Mouse (Mus musculus) myocyte (in vitro differentiated cells): Measurements from ENCODE around the gene Epha4.

Experiments used
- CEBPB ChIP-seq: IDR thresholded peaks from 2 replicates; pipeline ENCODE4 v1.6.1; 2011; ENCODE audit warnings: mild to moderate bottlenecking, moderate library complexity; ENCODE audit not compliant: poor library complexity, insufficient read depth, severe bottlenecking
- MAX ChIP-seq: IDR thresholded peaks from one replicate; pipeline ENCODE4 v1.6.1; 2011; ENCODE audit warnings: low read depth, mild to moderate bottlenecking, control low read depth
- MYOD1 ChIP-seq, 3 experiments: IDR thresholded peaks; one replicate each; pipeline ENCODE4 v1.6.1; 2011; ENCODE audit warnings: control low read depth in 2 of 3, low read depth in 2 of 3, mild to moderate bottlenecking in 2 of 3, moderate library complexity in 1 of 3; ENCODE audit not compliant: insufficient read length in 2 of 3, control insufficient read depth in 1 of 3
- MYOG ChIP-seq, 3 experiments: IDR thresholded peaks; one replicate each; pipeline ENCODE4 v1.6.1; 2011; ENCODE audit warnings: control low read depth in 2 of 3, low read depth in 2 of 3, mild to moderate bottlenecking in 2 of 3; ENCODE audit not compliant: insufficient read length in 2 of 3, control insufficient read depth in 1 of 3, insufficient read depth in 1 of 3
- POLR2A ChIP-seq: IDR thresholded peaks from one replicate; pipeline ENCODE4 v1.6.1; 2011; ENCODE audit warnings: low read depth, mild to moderate bottlenecking, control low read depth, moderate library complexity; ENCODE audit not compliant: insufficient read length
- POLR2AphosphoS2 ChIP-seq: IDR thresholded peaks from one replicate; pipeline ENCODE4 v1.6.1; 2011; ENCODE audit warnings: low read depth, control low read depth; ENCODE audit not compliant: insufficient read length
- SRF ChIP-seq: IDR thresholded peaks from one replicate; pipeline ENCODE4 v1.6.1; 2011; ENCODE audit warnings: low read depth; ENCODE audit not compliant: control insufficient read depth, insufficient read length
- TCF12 ChIP-seq: IDR thresholded peaks from one replicate; pipeline ENCODE4 v1.6.1; 2011; ENCODE audit warnings: mild to moderate bottlenecking, control low read depth; ENCODE audit not compliant: poor library complexity, insufficient read depth, severe bottlenecking
- USF1 ChIP-seq: IDR thresholded peaks from one replicate; pipeline ENCODE4 v1.6.1; 2011; ENCODE audit warnings: low read depth, mild to moderate bottlenecking, control low read depth, moderate library complexity

DNA sequence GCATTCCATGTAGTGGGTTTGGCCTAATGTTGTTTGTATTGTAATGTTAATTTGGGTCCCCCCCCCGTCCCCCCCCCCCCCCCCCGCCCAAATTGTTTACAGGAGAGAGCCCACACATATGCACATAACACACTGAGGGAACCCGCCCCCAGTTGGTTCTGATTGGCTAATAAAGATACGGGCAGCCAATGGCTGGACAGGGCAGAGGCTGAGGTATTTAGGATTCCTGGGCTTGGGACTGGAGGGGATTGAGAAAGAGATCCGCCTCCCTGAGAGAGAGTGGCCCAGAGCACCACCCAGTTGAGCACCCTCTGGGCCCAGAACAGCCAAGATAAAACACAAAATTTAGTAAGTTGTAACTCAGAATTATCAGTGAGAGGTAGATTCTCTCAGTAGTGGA lies 140.8 kb downstream of the Epha4 start:
- TF ChIP-seq POLR2A (no peak), USF1 (no peak), POLR2AphosphoS2 (no peak), CEBPB (no peak), MAX (no peak), TCF12 (no peak), MYOG (IDR thresholded peaks at IDR 0.05; ENCODE audit: control insufficient read depth in 1 of 3, insufficient read depth in 1 of 3, insufficient read length in 2 of 3, low read depth in 2 of 3) (no peak), MYOD1 (IDR thresholded peaks at IDR 0.05; ENCODE audit: control insufficient read depth in 1 of 3, insufficient read length in 2 of 3, low read depth in 2 of 3) (no peak), SRF (no peak)
